Mouse (Mus musculus) kidney, adult 2 months (tissue): Measurements from ENCODE around the gene Ccdc88c. TPM values are rescaled to one million over a fixed set of nuclear protein-coding genes. Genes with fewer than 3 reads are reported as not detected.

Experiments used
- DNase-seq: peaks from one replicate; pipeline ENCODE4 v3.0.0; 2021
- H3K27ac ChIP-seq: fragments of 200-500 bp; 2 replicates; pipeline ENCODE4 v1.5.1; 2012; ENCODE audit warnings: low read depth, low read length, control low read depth, inconsistent platforms; ENCODE audit not compliant: insufficient read depth
- H3K27me3 ChIP-seq: fragments of 200-500 bp; replicated peaks from 2 replicates; pipeline ENCODE4 v1.6.1; 2012; ENCODE audit warnings: mild to moderate bottlenecking, moderate library complexity, low read length, inconsistent platforms; ENCODE audit not compliant: control insufficient read depth, insufficient read depth
- H3K36me3 ChIP-seq: fragments of 200-500 bp; 2 replicates; pipeline ENCODE4 v1.6.1; 2012; ENCODE audit warnings: mild to moderate bottlenecking, moderate library complexity, low read length, inconsistent platforms; ENCODE audit not compliant: control insufficient read depth, insufficient read depth
- H3K4me1 ChIP-seq: fragments of 200-500 bp; 2 replicates; pipeline ENCODE4 v1.6.1; 2011; ENCODE audit warnings: low read length; ENCODE audit not compliant: control insufficient read depth, insufficient read depth
- H3K4me3 ChIP-seq: fragments of 200-500 bp; 2 replicates; pipeline ENCODE4 v1.5.1; 2011; ENCODE audit warnings: mild to moderate bottlenecking, low read depth, low read length, control low read depth; ENCODE audit not compliant: insufficient read depth
- CTCF ChIP-seq: fragments of 200-500 bp; conservative IDR thresholded peaks from 2 replicates; pipeline ENCODE4 v1.5.1; 2011; ENCODE audit warnings: low read depth, mild to moderate bottlenecking, control low read depth, low read length, moderate library complexity, mixed read lengths; ENCODE audit not compliant: insufficient read depth, insufficient read length
- POLR2A ChIP-seq: fragments of 200-500 bp; IDR thresholded peaks from one replicate; pipeline ENCODE4 v1.6.1; 2011; ENCODE audit warnings: low read depth, low read length, control low read depth
- WGBS: fragments of 180-500 bp; shearing (Covaris S2); methylation state at CpG from one replicate; pipeline ENCODE4 v1.1.7; 2018; 5-methylcytosine and 5-hydroxymethylcytosine counted together
- polyA plus RNA-seq: library from polyadenylated mRNA; depleted of rRNA; stranded (reverse); fragments of >200 nt; gene quantifications from 2 replicates; pipeline ENCODE4 v1.2.3, GENCODE M21; 2012

Ccdc88c gene
- polyA plus RNA-seq, 1 experiment, result 6.6 TPM

DNA sequence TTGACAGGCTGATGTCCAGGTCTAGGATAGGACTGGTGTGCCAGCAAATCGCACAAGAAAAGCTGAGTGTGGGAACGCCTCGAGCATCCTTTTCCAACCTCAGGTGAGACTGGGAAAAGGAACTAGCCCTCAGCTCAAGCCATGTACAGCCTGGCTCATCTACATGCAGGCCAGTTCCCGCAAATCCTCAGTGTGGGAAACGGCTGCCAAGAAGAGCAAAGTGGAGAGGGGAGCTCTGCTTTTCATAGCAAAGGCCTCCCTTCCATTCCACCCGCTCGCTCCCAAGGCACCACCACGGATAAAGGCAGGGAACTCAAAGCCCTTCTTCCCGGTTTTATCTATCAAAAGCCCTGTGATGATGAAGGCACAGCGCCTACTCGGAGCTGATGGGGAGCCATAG, 5.7 kb downstream of the Ccdc88c start:
- DNase-seq, result no peak
- peaks cover 12% of the 10 kb centered on the region; the same call in 1 of the 2 replicates for H3K4me1 ChIP-seq
- 86% methylated on average over 11 of the region's 11 CpGs for WGBS
- TF ChIP-seq CTCF (no peak), POLR2A (no peak)
- no peaks in the 10 kb centered on the region for H3K27me3 ChIP-seq
- no peak overlapping the region for H3K4me3 ChIP-seq
- H3K27ac ChIP-seq, result no peak overlapping the region
- no peaks in the 10 kb centered on the region for H3K36me3 ChIP-seq

DNA sequence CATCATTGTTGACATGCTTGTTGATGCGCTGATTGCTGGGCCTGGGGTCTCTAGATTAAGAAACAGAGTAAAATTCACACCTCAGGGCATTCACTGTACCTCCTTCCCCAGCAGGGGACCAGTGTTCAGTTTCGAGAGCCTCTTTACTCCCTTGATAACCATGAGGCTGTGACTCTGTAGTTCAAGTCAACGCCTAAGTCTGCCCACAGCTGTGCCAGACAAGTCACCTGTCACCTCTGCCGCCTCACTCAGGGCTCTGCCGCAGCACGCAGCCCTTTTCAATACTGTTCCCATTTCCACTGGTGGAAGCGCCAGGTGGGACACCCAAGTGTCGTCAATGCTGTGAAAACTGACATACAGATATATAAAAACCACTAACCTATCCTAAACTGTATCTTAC, 6.5 kb downstream of the Ccdc88c start:
- WGBS, result 96% methylated on average over 8 of the region's 8 CpGs
- H3K27ac ChIP-seq, result no peak overlapping the region
- TF ChIP-seq POLR2A (no peak), CTCF (no peak)
- H3K36me3 ChIP-seq, result no peaks in the 10 kb centered on the region
- peaks cover 17% of the 10 kb centered on the region; the same call in 1 of the 2 replicates for H3K4me1 ChIP-seq
- DNase-seq, result no peak
- H3K27me3 ChIP-seq, result no peaks in the 10 kb centered on the region
- no peak overlapping the region for H3K4me3 ChIP-seq

DNA sequence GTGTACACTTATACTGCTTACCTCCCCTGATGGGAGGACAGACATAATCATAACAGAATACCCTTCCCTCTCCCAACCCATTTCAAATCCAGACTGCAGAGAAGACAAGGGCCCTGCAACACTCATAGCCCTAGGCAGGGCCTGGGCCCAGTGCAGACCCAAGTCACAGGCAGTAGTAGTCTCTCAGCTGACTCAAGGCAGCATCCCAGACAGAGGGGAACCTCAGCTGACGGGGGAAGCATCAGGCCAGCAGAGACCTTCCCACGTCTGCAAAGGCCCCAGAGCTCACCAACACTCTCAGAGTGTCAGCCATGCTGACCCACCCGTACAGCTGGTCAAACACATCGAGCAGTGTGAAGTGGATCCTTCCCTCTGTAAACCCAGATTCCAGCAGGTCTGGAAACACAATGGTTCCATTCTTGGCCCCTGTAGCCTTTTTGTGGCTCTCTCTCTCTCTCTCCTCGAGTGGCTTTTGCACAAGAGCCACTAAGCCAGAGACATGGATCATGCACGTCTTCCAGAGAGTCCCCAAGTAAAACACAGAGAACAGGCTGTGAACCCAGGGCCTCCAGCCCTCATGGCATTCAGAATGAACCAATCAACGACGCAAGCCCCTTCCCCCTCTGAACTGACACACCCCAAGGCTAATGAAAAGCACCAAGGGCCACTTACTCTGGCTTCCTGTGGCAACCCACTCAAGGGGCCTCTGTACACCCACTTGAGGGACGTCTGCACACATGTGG, 7.2 kb downstream of the Ccdc88c start:
- WGBS, result 90% methylated on average over 9 of the region's 9 CpGs
- no peak for DNase-seq
- H3K36me3 ChIP-seq, result no peaks in the 10 kb centered on the region
- no peak overlapping the region for H3K4me3 ChIP-seq
- no peak for TF ChIP-seq POLR2A
- no peak for TF ChIP-seq CTCF
- no peaks in the 10 kb centered on the region for H3K27me3 ChIP-seq
- H3K27ac ChIP-seq, result no peak overlapping the region
- peaks cover 17% of the 10 kb centered on the region; the same call in 1 of the 2 replicates for H3K4me1 ChIP-seq

DNA sequence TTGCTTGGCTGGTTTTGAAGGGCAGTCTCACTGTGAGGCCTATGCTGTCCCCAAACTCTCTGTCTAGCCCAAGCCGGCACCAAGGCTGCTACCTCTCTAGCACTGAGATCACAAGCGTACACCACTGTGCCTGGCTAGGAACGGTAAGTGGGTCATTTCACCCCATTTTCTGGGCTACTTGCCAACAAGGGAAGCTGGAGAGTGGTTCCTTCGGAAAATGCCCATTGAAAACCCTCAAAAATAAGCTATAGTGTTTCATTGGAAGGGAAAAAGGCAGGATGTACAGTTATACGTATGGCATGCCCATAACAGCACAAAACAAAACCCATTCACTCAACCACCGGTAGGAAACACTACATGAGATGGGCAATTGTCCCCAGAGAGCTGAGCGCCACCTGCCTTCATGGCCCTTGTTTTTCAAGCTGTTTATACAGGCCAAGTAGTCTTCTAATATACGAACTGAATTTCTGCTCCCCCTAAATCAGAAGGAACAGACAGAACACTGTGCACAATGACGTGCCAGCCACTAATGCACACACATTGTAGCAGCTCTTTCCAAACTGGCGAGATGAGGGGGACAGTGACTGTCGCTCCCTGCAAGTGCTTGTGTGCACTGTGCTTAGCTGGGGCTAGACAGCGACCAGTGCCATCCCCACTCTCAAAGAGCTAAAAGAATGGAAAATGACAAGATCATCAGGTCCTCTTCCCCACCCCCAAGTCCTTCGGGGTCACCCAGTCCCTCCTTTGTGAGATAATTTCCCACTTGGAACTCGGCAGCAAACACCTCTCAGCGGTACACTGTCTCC, 8.4 kb downstream of the Ccdc88c start:
- peaks cover 17% of the 10 kb centered on the region; the same call in 1 of the 2 replicates for H3K4me1 ChIP-seq
- H3K27me3 ChIP-seq, result no peaks in the 10 kb centered on the region
- TF ChIP-seq CTCF (no peak), POLR2A (no peak)
- no peak for DNase-seq
- WGBS, result 78% methylated on average over 15 of the region's 15 CpGs
- H3K36me3 ChIP-seq, result no peaks in the 10 kb centered on the region
- no peak overlapping the region for H3K27ac ChIP-seq
- H3K4me3 ChIP-seq, result no peak overlapping the region

DNA sequence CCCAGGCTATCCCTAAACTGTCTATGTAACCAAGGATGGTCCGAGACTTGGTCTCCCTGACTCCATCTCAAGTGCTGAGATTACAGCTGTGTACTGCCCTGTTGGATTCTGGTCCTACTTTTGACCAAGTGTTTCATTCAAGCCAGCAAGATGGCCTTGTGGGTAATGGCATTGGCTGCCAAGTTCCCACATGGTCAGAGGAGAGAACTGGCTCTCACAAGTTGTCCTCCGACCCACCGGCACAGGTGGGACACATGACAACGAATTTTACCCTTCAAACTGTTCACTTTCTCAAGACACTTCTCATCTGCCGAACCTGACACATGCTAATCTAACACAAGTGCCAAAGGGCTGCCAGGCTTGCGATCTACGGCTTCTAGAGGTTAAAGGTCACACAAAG, 9.4 kb downstream of the Ccdc88c start:
- no peak for TF ChIP-seq POLR2A
- Histone ChIP-seq H3K27ac (no peak overlapping the region), H3K4me3 (no peak overlapping the region), H3K27me3 (no peaks in the 10 kb centered on the region), H3K4me1 (peaks cover 17% of the 10 kb centered on the region; the same call in 1 of the 2 replicates), H3K36me3 (no peaks in the 10 kb centered on the region)
- peak; percentile 51 for DNase-seq
- 68% methylated on average over 7 of the region's 7 CpGs for WGBS

DNA sequence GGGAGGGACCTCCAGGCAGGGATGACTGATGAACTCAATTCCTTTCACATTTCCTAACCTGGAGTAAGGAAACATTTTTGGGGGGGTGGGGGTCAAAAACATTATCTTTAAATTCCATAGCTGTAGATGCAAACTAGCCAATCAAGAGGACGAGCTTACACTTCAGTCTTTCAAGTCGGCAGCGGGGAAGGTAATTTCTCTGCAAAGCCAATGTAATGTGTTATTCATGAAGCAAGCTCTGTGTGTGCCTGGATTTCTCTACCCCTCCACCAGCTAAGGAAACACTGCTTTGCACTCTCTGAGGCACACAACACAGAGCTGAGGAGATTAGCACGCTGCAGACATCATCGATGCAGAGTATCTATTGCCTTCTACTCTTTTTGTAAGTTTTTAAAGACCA, 9.8 kb downstream of the Ccdc88c start:
- 76% methylated on average over 5 of the region's 5 CpGs for WGBS
- no peak overlapping the region for H3K4me3 ChIP-seq
- H3K4me1 ChIP-seq, result peaks cover 17% of the 10 kb centered on the region; the same call in 1 of the 2 replicates
- no peaks in the 10 kb centered on the region for H3K27me3 ChIP-seq
- no peak overlapping the region for H3K27ac ChIP-seq
- DNase-seq, result no peak
- no peak for TF ChIP-seq POLR2A
- TF ChIP-seq CTCF, result no peak
- no peaks in the 10 kb centered on the region for H3K36me3 ChIP-seq

DNA sequence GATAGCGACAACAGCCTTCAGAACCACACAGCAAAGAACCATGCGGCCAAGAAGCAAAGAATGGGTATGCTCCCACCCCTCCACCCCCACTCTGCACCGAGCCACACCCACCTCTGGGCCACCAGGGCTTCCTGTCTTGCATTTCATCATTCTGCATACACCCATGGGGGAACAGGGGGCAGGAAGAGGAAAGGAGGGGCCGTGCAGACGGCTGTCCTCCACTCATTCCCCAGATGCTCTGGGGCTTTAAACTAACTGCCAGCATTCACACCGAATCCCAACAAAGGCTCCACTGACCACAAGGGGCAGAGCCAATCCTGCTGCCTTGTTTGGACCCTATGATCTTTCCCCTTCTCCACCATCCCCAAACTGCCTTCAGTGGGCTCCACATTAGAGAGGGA, 10.9 kb downstream of the Ccdc88c start:
- H3K4me1 ChIP-seq, result peaks cover 20% of the 10 kb centered on the region; the same call in 1 of the 2 replicates
- H3K4me3 ChIP-seq, result no peak overlapping the region
- no peaks in the 10 kb centered on the region for H3K27me3 ChIP-seq
- 31% methylated on average over 6 of the region's 6 CpGs for WGBS
- peak; percentile 49 for DNase-seq
- H3K27ac ChIP-seq, result no peak overlapping the region
- H3K36me3 ChIP-seq, result no peaks in the 10 kb centered on the region
- TF ChIP-seq POLR2A (no peak), CTCF (no peak)
